Mouse (Mus musculus): Measurements from ENCODE around the gene Gtsf1. TPM values are rescaled to one million over a fixed set of nuclear protein-coding genes. Genes with fewer than 3 reads are reported as not detected.

Gene Gtsf1
- polyA plus RNA-seq, 3 experiments from 2014 or later: 0.62 TPM; not detected in 2

DNA sequence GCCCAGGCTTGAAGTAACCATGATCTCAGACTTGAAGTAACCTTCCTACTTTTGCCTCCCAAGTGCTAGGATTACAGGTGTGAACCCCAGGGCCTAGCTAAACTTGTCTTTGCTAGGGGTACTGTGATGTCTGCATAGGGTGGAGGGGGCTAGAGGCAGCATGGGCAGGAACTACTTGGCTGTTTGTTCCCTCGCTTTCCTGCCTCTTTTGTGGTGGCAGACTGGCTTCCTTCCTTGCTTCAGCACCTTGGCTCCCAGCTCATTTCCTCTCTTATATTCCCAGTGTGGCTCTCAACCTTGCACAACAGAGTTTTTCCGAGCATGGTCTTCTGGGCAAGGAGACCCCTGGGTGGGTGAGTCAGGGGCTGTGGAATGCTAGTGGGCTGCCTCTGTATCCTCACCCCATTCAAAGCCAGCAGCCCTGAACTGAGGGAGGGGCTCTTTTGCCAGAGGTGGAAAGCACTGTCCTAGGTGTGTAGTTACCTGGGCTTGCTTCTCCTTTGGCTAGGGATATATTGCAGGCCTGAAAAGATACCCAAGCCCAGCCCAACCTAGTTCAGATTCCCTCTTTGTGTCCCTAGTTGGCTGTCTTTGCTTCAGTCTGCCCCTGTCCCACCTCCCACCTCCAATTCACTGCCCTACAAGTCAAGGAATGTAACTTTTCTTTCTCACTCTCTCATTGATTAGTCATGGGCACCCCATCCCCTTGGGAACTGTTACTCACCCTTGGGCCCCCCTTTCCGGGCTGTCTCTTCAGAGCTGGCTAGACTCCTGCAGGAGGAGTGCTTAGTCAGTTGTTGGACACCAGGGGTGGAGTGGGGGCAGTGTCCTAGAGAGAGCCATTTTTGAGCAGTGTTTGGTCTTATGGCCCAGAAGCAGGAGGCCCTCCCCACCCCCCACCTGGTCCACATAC is 52.3 kb downstream of the Gtsf1 start:
- ATAC-seq: no peak

GRCm38 (mm10) chr15:103376837-103377269 is 53.4 kb downstream of the Gtsf1 start:
- ATAC-seq: no peak

GRCm38 (mm10) chr15:103375112-103375800 is 55.0 kb downstream of the Gtsf1 start:
- no peak for ATAC-seq

GRCm38 (mm10) chr15:103372461-103372860 is 57.8 kb downstream of the Gtsf1 start:
- no peak for ATAC-seq

GRCm38 (mm10) chr15:103371741-103372140 is 58.5 kb downstream of the Gtsf1 start:
- no peak for ATAC-seq

GRCm38 (mm10) chr15:103371208-103371607 is 59.1 kb downstream of the Gtsf1 start:
- no peak for ATAC-seq

- ATAC-seq: no peak
These were observed 59.8 kb downstream of the Gtsf1 start for GRCm38 (mm10) chr15:103370462-103370861.

GRCm38 (mm10) chr15:103369123-103369522 is 61.1 kb downstream of the Gtsf1 start:
- no peak for ATAC-seq

DNA sequence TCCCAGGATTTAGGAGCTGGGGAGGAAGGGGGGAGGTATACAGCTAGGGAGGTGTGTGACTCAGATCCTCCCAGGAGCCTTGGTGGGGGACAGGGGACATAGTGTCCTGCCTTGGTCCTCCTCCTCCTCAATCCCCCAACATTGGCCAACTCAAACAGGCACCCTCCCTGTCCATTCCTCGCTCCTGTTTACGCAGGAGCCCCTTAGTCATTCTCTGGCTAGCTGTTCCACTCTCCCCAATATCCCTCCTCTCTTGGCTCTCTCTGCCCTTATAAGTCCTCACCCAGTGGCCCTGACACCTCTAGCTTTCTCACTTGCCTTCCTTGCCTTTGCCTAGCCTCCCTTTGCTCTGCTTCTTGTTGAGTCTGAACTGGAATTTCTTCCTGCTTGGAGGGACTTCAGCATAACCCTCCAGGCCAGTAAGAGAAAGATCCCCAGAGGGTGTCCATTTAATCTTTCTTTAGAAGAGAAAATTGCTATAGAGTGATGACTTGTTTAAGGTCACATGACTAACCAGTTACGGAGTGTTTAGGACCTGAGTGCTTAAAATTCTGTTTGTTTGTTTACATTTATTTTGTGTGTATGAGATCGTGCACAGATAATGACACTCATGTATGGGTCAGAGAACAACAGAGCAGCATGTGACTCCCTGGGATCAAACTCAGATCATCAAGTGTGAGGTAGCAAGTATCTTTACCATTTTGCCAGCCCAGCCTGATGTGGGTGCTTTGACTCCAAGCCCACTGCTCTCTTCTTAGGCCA is 61.9 kb downstream of the Gtsf1 start:
- no peak for ATAC-seq

DNA sequence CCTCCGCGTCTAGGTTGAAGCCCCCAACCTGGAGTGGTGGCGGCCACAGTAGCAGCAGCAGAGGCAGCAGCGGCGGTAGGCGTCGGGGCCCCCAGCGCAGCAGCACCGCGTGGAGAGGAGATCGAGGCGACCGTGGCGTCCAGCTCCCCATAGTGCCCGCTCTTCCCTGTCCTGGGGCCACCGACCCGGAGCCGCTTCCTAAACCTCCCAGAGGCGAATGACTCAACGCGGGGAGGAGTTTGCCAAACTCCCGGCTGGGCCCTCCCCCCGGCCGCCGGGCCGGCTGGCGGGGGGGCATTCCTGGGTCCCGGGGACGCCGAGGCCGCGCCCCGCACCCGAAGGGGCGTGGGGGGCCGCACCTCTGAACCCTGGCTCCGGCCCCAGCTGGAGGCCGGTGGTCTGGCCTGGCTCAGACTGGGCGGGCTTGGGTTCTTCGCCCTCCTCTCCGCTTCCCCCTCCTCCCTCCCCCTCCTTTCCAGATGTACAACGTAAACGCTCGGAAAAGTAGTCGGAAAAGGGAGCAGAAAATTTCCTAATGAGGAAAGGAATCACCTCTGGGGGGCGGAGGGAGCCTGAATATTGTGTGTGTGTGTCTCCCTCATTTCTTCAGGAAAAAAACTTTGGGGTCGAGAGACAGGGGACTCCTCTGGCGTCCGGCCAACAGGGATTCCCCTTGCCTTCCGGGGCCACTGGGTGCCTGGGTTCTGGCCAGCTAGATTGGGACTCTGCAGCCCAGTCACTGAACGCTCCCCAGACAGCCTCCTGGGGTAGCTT is 63.7 kb downstream of the Gtsf1 start, which contains the start of gene Itga5:
Gene Itga5, minus strand, starts transcription at position 388 of the 774 bp plus-strand sequence.
- ATAC-seq: peak; percentile 51

GRCm38 (mm10) chr15:103365471-103366375 is 64.5 kb downstream of the Gtsf1 start:
- peak; percentile 86 for ATAC-seq

GRCm38 (mm10) chr15:103364761-103365160 is 65.5 kb downstream of the Gtsf1 start:
- no peak for ATAC-seq

DNA sequence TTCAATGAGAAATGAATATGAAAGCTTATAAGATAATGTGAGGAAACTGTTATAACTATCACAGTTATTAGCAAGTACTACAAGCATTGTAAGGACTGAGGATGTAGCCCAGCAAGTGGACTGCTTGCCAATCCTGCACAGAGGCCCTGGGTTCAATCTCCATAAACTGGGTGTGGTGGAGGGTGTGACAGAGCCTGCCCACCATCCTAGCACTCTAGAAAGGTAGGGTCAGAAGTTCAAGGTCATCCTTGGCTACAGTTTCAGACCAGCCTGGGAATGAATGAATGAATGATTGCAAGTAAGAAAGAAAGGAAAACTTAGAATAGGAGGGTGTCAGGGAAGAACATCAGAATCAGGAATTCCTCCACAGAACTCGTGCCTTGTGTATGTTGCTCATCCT is 66.5 kb downstream of the Gtsf1 start:
- ATAC-seq: no peak

DNA sequence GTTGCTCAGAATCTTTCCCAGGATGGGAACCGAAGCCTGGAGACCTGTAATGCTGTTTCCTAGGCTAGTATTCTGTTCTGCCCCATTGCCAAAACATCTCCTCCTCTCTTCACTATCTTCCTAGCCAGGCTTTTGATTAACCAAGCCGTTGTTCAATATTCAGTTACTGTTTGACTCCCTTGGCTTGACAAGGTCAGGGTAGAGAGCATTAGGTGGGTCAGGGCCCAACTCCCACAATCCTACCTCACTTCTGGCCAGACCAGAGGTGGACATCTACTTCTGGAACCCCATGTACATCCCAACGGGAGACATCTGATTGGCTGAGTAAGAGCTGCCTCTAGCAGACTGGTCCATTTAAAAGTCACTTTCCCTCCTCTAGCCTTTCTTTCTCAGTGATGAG is 67.3 kb downstream of the Gtsf1 start:
- ATAC-seq: no peak

GRCm38 (mm10) chr15:103362333-103362732 is 67.9 kb downstream of the Gtsf1 start:
- no peak for ATAC-seq

GRCm38 (mm10) chr15:103361269-103361668 is 69.0 kb downstream of the Gtsf1 start:
- ATAC-seq: no peak

DNA sequence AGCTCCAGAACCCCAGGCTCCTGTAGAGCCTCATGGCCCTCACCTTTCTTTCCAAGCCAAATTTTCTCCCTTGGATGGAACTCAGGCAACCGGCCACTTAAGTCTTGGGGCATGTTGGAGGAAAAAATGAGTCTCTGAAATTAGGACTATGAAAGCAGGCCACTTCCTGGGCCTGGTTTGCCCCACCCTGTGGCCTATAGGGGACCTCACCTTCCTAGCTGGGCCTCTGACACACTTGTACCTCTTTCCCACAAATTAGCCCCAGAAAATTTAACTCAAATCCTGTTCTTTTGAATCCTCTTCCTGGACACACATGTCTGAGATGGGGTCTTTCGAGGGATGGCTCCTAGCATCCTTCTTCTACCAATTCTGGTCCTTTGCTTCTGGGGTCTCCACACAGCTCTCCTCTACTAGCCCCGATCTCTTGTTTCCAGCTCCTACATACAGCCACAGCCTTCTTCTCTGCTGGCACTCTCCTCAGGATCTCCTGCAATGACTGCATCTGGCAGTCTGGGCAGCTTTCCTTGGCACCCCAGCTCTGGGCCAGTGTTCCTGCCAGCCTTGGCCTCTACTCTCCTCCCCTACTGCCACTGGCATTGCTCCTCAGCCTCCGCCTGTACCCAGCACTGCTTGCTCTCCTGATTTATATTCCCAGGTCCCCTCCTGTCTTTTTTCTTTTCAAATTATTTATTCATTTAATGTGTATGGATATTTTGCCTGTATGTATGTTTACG is 70.2 kb downstream of the Gtsf1 start:
- no peak for ATAC-seq

DNA sequence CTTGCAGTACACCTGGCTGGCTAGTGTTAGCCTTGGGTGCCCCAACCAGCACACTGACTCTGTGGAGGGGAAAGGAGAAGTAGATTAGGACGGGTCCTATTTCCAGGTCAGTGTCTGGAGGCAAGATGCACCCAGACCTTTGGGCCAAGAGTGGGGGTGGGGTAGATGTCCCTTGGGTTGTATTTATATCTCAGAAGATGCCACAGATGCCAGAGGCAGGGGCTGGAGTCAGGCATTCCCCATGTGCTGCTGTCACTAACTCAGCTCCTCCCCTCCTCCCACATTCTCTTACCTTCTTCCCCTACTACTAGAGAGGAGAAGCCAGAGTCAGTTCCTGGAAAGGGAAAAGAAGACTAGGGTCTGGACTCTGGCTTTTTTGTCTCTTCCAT is 71.2 kb downstream of the Gtsf1 start:
- no peak for ATAC-seq

GRCm38 (mm10) chr15:103358278-103359121 is 71.8 kb downstream of the Gtsf1 start:
- no peak for ATAC-seq
